Mouse (Mus musculus): ENCODE results near the gene Ankrd13d.

DNA sequence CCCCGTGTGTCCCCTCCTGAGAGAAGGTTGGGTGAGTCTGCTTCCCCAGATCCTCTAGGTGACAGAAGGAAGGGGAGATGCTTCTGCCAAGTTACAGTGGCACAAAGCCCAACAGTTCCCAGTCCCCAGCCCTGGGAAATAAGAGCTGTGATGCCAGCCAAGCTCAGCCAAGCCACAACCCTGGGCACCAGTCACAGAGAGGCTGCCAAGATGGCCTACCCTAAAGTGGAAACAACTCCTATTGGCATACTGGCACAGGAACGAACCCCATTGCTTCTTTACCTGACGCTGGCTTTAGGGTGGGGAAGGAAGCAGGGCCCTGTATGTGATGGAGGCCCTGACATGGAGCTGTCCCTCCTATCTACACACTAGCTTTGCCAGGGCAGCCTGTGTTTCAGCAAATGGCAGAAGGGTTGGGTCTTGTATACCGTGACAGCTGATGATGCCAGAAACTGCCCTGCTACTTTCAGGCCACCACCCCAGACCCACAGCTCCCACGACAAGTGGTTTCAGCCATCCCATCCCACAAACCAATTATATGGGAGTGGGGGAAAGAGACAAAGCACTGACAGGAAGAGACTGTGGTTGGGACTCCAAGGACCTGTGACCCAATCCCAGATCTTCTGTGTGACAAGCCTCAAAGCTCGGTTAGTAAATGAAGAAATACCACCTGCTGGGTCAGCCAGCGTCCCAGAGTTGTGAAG, 20.2 kb upstream of the Ankrd13d start:
- no peak for TF ChIP-seq TAL1 (IDR thresholded peaks at IDR 0.05; ENCODE audit: low read length)
- TF ChIP-seq GATA1 (IDR thresholded peaks at IDR 0.05; ENCODE audit: low read length) = no peak

Data from erythroblast, embryonic 14.5 days (primary cell).